Mouse (Mus musculus) heart, adult 8-10 months (tissue): Measurements from ENCODE around the gene Il7r. TPM values are rescaled to one million over a fixed set of nuclear protein-coding genes. Genes with fewer than 3 reads are reported as not detected.
"Not testable (repeated sequence)": the region's sequence is repeated elsewhere in the genome, so short reads cannot be mapped to it uniquely, and the experiment has no call there.

ENCODE experiments used
- DNase-seq: peaks from one replicate; pipeline ENCODE4 v3.0.0; 2022; ENCODE audit warnings: low spot score
- total RNA-seq, 4 experiments: library from RNA; stranded (reverse); gene quantifications; 2 replicates each; pipeline ENCODE4 v1.2.4; 2022

Il7r gene
- under 1 TPM; 0.11 to 0.37 (median 0.27) TPM for total RNA-seq

DNA sequence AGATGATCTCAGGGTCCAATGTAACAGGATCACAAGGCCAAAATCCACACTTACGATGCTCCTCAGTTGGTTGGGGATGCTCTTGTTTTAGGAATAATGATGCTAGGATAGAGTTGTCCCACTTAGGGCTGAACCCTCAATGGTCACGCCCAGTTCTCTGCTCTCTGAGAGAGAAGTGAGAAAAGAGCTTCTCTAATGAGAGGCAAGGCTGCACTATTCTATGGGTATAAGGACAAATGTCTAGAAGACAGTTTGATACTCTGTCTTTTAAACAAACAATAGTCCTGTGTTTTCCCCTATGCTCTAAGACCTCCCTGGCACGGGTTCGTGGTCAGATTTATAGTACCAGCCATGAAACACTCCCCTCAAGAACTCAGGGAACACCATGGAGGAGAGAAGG lies at the start of gene Il7r:
Il7r (minus strand) TSS at position 101 of the 400 bp plus-strand sequence.
- no peak for DNase-seq

DNA sequence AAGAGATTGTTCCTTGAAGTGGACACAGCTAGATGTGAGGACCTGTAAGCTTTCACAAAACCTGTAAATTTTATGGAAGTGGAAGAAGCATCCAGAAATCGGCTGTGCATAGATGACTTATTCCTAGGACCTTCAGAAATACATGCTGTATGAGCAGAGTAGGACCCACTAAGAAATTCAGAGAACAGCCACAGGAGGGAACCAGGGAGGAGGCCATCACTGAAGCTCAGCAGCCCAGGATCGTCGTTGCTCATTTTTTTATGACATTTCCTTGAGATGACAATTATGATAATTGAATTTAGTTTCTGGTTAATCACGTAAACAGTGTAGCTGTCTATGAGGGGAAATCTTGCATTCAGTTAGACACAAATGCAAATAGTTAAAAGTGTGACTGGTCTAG lies 47.3 kb upstream of the Il7r start:
- DNase-seq, result no peak

DNA sequence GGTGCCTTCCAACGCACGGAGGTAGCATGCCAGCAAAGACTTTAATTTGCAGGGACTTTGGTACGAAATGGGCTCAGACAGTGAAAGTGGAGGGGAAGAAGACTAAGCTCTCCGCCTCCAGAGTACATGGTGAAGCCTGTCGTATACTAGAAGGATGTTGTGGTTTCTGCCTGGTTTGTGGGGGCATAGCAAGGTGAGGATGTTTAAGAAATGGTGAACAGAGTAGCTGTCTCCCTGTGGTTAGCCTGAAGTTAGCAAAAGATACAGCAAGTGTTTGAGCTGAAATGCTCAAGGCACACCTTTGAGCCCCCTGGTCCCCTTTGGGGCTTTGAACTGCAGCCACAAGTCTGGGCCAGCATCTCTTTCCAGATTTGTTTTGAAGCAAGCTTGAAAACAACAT lies 44.8 kb upstream of the Il7r start:
- no peak for DNase-seq

GRCm38 (mm10) chr15:9573361-9573760 lies 43.4 kb upstream of the Il7r start:
- DNase-seq, result no peak

GRCm38 (mm10) chr15:9572664-9573063 lies 42.7 kb upstream of the Il7r start:
- DNase-seq, result no peak

GRCm38 (mm10) chr15:9571896-9572295 lies 41.9 kb upstream of the Il7r start:
- DNase-seq, result no peak

DNA sequence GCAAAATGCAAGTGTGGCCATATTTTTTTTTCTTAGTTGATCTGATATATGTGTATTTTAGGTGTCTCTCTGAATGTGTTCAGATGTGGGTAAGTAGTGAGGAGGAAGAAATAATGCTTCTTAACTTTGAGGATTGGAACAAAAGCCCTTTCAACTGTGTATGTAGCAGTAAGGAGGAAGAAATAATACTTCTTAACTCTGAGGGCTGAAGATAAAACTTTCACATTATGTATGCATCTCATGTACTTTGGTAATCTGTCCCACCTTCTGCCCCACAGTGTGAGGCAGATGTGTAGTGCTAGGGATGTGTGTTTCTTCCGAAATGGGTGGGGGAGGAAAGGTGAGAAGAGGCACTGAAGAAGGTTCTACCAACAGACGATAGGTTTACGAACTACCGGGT lies 37.3 kb upstream of the Il7r start:
- DNase-seq, result no peak

DNA sequence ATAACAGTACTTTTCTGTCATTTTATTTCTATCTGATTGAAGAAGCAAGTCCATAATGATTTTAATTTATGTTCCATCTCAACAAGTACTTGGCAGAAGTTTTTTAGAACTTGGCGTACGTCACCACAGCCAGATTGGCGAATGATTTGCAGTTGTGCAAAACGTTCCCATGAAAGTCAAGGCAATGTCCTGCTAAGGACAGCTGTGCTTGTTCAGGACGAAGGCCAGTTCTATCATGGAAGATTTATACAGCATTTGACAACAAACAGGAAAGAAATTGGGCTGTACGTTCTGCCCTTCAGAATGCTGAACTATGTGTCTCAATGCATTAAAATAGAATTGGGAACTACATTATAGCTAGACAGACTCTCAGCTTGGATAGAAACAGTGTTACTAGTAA lies 35.4 kb upstream of the Il7r start:
- DNase-seq, result peak; percentile 27

- DNase-seq, result no peak
These were observed 34.2 kb upstream of the Il7r start for GRCm38 (mm10) chr15:9564156-9564555.

GRCm38 (mm10) chr15:9557264-9557663 lies 27.3 kb upstream of the Il7r start:
- DNase-seq, result not testable (repeated sequence)

- no peak for DNase-seq
These were observed 19.0 kb upstream of the Il7r start for GRCm38 (mm10) chr15:9548951-9549350.

DNA sequence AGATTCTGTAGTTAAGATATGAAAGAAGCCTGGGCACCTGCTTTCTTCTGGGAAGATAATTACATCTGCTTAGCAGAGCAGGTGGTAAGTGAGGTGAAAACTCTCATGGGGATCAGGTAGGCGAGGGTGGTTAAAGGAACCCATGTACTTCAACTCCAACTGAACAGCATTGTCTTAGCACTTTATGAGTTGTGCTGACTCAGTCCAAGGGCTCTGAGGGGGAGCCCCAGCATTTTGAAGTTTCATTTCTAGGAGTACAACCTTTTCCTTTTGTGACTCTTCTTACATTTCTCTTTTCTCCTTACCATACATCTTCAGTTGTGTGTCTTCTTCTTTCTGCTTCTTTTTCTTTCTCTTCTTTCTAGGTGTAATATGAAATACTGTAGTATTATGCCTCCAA lies 5.2 kb upstream of the Il7r start:
- no peak for DNase-seq

GRCm38 (mm10) chr15:9533356-9533902 lies 3.5 kb upstream of the Il7r start:
- no peak for DNase-seq

DNA sequence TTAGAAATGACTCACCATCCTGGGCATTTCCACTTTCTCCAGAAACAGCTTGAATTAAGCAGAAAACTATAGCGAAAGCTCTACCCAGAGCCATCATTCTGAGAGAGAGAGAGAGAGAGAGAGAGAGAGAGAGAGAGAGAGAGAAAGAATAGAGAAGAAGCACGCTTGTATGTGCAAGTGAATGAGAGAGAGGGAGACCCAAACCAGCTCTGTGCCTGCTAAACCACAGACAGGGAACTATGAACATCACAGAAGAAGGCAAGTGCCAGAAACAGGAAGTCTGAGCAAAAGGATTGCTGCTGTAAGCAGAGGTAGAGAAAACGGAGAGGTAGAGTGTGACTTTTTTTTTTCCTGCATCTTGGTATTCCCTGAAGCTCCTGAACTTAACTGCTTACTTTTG lies 330 bp downstream of the Il7r start:
- no peak for DNase-seq

DNA sequence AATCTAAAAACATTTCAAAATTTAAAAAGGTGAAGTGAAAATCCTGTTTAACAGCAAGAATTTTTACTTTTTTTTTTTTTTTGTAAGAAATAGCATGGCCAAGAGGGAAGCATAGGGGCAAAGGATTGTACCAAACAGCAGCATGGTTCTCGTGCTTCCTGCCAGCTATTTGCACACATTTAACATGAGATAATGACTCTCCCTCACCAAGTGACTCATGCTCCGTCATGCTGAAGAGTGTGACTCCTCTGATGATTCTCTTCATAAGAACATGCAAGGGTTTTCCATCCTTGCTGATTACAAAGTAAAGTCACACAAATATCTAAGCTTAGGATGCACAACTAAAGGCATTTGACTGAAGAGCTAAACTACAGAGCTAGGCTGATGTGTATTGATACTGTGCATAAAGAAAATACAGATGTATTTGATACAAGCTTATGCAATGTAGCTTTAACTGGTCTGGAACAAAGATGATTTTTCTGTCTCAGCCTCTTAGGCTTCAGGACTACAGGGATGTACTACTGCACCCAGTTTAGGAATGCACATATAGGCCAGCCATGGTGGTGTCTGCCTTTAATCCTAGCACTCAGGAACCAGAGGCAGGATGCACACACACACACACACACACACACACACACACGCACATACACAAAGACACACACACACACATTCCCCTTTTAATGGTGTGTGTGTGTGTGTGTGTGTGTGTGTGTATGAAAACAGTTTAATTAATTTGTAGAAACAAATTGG lies 1.6 kb downstream of the Il7r start:
- DNase-seq, result no peak

GRCm38 (mm10) chr15:9526412-9526811 lies 3.6 kb downstream of the Il7r start:
- DNase-seq, result no peak

GRCm38 (mm10) chr15:9524907-9525306 lies 5.1 kb downstream of the Il7r start:
- DNase-seq, result no peak

GRCm38 (mm10) chr15:9523956-9524355 lies 6.0 kb downstream of the Il7r start:
- peak; percentile 11 for DNase-seq

DNA sequence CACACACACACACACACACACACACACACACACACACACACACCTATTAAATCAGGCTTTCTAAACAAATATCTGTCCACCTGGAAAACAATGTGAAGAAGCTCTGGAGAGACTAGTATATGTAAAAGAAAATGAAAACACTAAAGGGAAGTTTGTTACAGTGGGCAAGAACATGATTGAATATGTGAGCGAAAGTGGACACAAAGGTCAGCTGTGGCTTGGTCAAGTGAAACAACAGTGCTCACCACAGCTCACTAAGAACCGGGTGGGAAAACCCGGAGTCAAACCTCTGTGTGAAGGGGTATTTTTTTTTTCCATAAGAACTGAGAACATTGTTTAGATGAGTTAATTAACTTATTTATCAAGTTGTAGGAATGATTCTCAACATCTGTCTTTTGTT lies 6.9 kb downstream of the Il7r start:
- DNase-seq, result no peak

DNA sequence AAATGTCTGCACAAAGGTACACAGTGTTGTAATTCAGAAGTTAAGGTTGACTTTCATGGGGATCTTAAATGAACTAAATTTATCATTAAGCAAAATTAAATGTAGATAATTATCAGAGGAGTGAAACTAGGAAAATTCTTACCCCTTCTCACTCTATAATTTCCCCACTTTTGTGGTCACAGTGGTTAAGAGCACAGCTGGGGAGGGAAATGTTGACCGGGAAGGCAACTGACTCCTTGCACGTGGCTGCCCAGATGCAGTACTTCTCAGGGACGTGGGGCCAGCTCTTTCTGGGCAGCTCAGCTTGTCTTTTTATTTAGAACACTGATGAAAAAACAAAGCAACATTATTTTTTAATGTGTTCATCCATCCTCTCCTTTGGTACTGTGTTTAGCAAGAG lies 37.9 kb downstream of the Il7r start:
- no peak for DNase-seq

GRCm38 (mm10) chr15:9489417-9490118 lies 40.4 kb downstream of the Il7r start:
- DNase-seq, result no peak

- DNase-seq, result no peak
These were observed 56.8 kb downstream of the Il7r start for GRCm38 (mm10) chr15:9473188-9473587.

GRCm38 (mm10) chr15:9472618-9473017 lies 57.4 kb downstream of the Il7r start:
- no peak for DNase-seq
